Mouse (Mus musculus) midbrain, embryonic 13.5 days (tissue): ENCODE data around the gene Sec16b. TPM values are rescaled to one million over a fixed set of nuclear protein-coding genes. Genes with fewer than 3 reads are reported as not detected.
A peak's percentile ranks its signal among the peaks of the same experiment; 100 is the strongest.

Source experiments
- ATAC-seq: fragments of 200-750 bp; cut with Nextera tagmentation; 2 replicates; pipeline ENCODE4 v1.8.0; 2017; ENCODE audit warnings: mild to moderate bottlenecking, moderate TSS enrichment, moderate library complexity
- H3K27ac ChIP-seq: fragments of 300-500 bp; sonication (generic); 2 replicates; pipeline ENCODE4 v1.5.1; 2015; ENCODE audit warnings: inconsistent platforms, mild to moderate bottlenecking, moderate library complexity
- H3K27me3 ChIP-seq: fragments of 300-500 bp; sonication (generic); 2 replicates; pipeline ENCODE4 v1.6.1; 2015; ENCODE audit warnings: mild to moderate bottlenecking, inconsistent platforms
- H3K36me3 ChIP-seq: fragments of 300-500 bp; sonication (generic); 2 replicates; pipeline ENCODE4 v1.6.1; 2015; ENCODE audit warnings: mild to moderate bottlenecking, inconsistent platforms
- H3K4me1 ChIP-seq: fragments of 300-500 bp; sonication (generic); replicated peaks from 2 replicates; pipeline ENCODE4 v1.6.1; 2015; ENCODE audit warnings: inconsistent platforms
- H3K4me2 ChIP-seq: fragments of 300-500 bp; sonication (generic); replicated peaks from 2 replicates; pipeline ENCODE4 v1.6.1; 2015; ENCODE audit warnings: moderate library complexity, mild to moderate bottlenecking, inconsistent platforms
- H3K4me3 ChIP-seq: fragments of 300-500 bp; sonication (generic); replicated peaks from 2 replicates; pipeline ENCODE4 v1.5.1; 2015; ENCODE audit warnings: mild to moderate bottlenecking, inconsistent platforms
- H3K9ac ChIP-seq: fragments of 300-500 bp; sonication (generic); replicated peaks from 2 replicates; pipeline ENCODE4 v1.6.1; 2015; ENCODE audit warnings: mild to moderate bottlenecking, inconsistent platforms
- H3K9me3 ChIP-seq: fragments of 300-500 bp; sonication (generic); 2 replicates; pipeline ENCODE4 v1.6.1; 2016; ENCODE audit warnings: mild to moderate bottlenecking, inconsistent platforms
- WGBS: fragments of 180-500 bp; shearing (Covaris S2); methylation state at CpG from one replicate; pipeline ENCODE4 v1.1.7; 2015; 5-methylcytosine and 5-hydroxymethylcytosine counted together
- polyA plus RNA-seq: library from polyadenylated mRNA; unstranded; fragments of >200 nt; fragmentation: Nextera tagmentation; extraction: Ambion mirVana; gene quantifications from 2 replicates; pipeline ENCODE4 v1.2.1, GENCODE M21; 2015

Sec16b gene
- polyA plus RNA-seq, 1 experiment from 2014 or later = 0.26 TPM

DNA sequence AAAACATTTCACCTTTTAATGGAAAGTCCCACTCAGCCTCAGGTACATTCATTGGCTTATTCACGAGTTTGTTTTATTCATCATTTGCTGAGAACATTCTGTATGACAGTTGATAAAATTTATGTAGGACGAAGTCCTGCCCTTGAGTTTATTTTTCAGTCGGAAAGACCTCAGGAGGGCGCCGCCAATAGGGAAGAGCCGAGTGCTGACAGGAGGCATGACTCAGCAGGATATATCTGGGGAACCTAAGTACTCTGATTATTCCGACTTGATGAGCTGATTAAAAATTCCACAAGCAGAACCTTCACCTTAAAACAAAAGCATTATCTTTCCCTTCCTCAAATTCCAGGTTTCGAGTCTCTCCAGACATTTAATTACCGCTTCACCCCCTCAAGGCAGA is 26.4 kb upstream of the Sec16b start:
- no peaks in the 10 kb centered on the region for H3K27me3 ChIP-seq
- no peak overlapping the region for H3K4me3 ChIP-seq
- no peaks in the 10 kb centered on the region for H3K4me1 ChIP-seq
- ATAC-seq = no peak
- 32% methylated on average over 9 of the region's 9 CpGs for WGBS
- H3K27ac ChIP-seq = no peak overlapping the region
- no peak overlapping the region for H3K9ac ChIP-seq
- no peaks in the 10 kb centered on the region for H3K9me3 ChIP-seq
- no peaks in the 10 kb centered on the region for H3K36me3 ChIP-seq
- H3K4me2 ChIP-seq = no peak overlapping the region

DNA sequence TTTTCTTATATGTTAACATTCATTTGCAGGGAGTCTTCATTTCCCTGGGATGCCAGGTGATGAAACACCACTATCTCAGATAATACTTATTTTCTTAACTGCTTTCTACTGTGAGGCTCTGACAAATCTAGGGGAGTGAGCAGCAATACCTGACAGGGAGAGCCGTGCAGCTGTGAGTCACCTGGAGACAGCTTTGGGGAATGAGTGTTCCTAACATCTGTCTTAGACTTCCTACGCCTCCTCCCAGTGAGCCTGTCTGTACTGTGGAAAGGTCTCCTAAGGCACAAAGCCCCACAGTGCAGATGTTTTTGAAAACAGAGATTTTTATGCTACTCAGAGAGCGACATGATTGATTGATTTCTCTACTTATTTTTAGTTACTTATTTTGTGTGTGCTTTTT is 25.6 kb upstream of the Sec16b start:
- ATAC-seq = no peak
- 82% methylated on average over 3 of the region's 3 CpGs for WGBS
- H3K4me1 ChIP-seq = no peaks in the 10 kb centered on the region

DNA sequence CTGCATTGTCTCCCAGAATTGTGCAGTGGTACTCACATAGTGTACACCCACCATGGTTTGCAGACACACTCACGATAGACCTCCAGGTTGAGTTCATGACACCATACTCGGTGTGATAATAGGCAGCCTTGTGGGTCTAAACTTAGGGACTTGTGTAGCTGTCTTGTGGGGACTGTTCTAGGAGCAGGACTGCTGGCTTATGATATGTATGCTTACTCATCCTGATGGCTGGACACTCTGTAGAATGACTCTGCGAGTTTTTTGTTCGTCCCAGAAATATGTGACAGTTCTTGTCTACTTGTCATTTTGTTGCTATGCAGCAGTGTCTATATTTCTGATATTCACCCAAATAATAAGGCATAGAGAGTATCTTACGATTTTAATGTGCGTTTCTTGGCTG is 24.9 kb upstream of the Sec16b start:
- Histone ChIP-seq H3K4me2 (no peak overlapping the region), H3K4me1 (no peaks in the 10 kb centered on the region), H3K4me3 (no peak overlapping the region), H3K27ac (no peak overlapping the region), H3K27me3 (no peaks in the 10 kb centered on the region), H3K36me3 (no peaks in the 10 kb centered on the region), H3K9ac (no peak overlapping the region), H3K9me3 (no peaks in the 10 kb centered on the region)
- WGBS = 92% methylated on average over 6 of the region's 6 CpGs
- no peak for ATAC-seq

More for the DNA sequence above, 25.6 kb upstream of the Sec16b start:
- H3K9ac ChIP-seq = no peak overlapping the region
- no peak overlapping the region for H3K27ac ChIP-seq
- H3K36me3 ChIP-seq = no peaks in the 10 kb centered on the region
- no peaks in the 10 kb centered on the region for H3K9me3 ChIP-seq
- H3K27me3 ChIP-seq = no peaks in the 10 kb centered on the region
- H3K4me2 ChIP-seq = no peak overlapping the region
- H3K4me3 ChIP-seq = no peak overlapping the region

DNA sequence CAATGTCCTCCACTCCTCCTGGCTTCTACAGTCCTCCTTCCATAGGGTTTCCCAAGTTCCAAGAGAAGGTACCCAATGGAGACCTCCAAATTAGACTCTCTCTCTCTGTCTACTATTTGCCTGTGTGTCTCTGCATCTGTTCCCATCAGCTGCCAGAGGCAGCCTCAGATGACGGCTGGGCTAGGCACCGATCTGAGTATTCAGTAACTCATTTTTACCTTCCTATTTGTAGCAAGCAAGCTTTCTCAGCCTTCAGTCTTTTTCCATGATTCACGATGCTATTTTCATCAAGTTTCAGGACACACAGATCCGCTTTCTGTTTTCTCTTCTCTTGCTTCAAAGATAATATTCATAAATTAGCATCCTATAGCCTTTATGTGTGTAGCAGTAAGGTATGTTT is 22.4 kb upstream of the Sec16b start:
- WGBS = 93% methylated on average over 4 of the region's 4 CpGs
- H3K27me3 ChIP-seq = no peaks in the 10 kb centered on the region
- no peak for ATAC-seq

DNA sequence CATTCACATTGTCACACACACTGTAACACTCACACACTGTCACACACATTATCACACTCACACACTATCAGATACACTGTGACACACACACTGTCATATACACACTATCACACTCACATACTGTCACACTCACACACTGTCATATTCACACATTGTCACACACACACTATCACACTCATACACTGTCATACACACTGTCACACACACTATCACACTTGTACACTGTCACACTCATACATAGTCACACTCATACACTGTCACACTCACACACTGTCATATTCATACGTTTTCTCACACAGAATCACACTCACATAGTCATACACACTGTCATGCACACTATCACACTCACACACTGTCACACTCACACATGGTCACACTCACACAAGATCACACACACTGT is 5.9 kb upstream of the Sec16b start:
- Histone ChIP-seq H3K4me1 (0 out of 2 replicates have a peak, but pooled peaks cover 4% of the 10 kb centered on the region), H3K9me3 (no peaks in the 10 kb centered on the region), H3K9ac (no peak overlapping the region), H3K4me2 (no peak overlapping the region), H3K4me3 (no peak overlapping the region), H3K36me3 (no peaks in the 10 kb centered on the region), H3K27ac (no peak overlapping the region), H3K27me3 (no peaks in the 10 kb centered on the region)
- 92% methylated on average over 1 of the region's 1 CpGs for WGBS
- ATAC-seq = peak; percentile 29; the same call in 1 of the 2 replicates

More for the DNA sequence above, 22.4 kb upstream of the Sec16b start:
- no peak overlapping the region for H3K4me3 ChIP-seq
- H3K9ac ChIP-seq = no peak overlapping the region
- H3K36me3 ChIP-seq = no peaks in the 10 kb centered on the region
- no peak overlapping the region for H3K4me2 ChIP-seq
- H3K27ac ChIP-seq = no peak overlapping the region
- no peaks in the 10 kb centered on the region for H3K9me3 ChIP-seq
- no peaks in the 10 kb centered on the region for H3K4me1 ChIP-seq

DNA sequence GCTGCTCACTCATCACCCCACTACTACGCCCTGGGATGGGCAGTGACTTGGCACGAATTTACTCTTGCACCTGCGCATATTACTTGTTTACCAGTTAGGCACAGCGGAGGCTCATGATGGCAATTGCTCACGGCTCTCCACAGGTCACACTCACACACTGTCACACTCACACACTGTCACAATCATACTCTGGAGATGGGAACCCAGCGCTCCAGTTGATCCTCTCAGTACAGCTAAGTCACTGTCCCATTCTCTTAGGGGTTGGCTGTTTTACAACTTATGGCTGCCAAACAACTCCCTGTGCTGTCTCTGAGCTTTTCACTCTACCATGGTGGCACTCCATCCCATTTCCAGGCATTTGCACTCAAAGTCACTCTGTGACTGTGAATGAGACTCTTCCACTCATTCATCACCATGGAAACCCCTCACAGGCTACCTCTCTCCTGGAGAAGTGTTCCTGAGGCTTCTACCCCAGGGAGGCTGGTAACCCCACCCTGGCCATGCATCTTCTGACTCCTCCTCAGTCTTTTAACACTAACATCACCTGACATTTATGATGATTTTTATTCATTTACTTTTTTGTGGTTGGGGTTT is 5.1 kb upstream of the Sec16b start:
- Histone ChIP-seq H3K27me3 (no peaks in the 10 kb centered on the region), H3K4me3 (no peak overlapping the region), H3K36me3 (no peaks in the 10 kb centered on the region), H3K4me2 (no peak overlapping the region), H3K9me3 (no peaks in the 10 kb centered on the region), H3K4me1 (0 out of 2 replicates have a peak, but pooled peaks cover 4% of the 10 kb centered on the region), H3K27ac (no peak overlapping the region), H3K9ac (no peak overlapping the region)
- 89% methylated on average over 6 of the region's 6 CpGs for WGBS
- peak; percentile 34; the same call in 1 of the 2 replicates for ATAC-seq

DNA sequence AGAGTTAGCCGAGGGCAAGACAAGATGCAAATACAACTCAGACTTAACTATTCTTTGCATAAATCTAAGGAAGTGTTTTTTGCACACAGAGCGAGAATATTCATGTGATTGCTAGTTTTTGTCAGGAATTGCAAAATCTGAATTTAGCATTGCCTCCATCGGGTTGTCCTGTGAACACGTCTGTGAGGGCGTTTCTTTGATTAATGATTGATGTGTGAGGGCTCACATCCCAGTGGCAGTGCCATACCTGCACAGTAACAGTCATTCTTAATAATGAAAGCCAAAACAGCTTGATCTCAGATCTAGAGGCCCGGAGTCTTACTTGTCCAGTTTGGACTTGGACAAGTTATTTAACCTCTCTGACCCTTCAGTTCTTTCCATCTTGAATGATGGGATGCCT is 3.5 kb upstream of the Sec16b start:
- no peak overlapping the region for H3K4me2 ChIP-seq
- no peaks in the 10 kb centered on the region for H3K36me3 ChIP-seq
- no peaks in the 10 kb centered on the region for H3K27me3 ChIP-seq
- no peak for ATAC-seq
- H3K4me3 ChIP-seq = no peak overlapping the region
- H3K9ac ChIP-seq = no peak overlapping the region
- H3K27ac ChIP-seq = no peak overlapping the region
- 0 out of 2 replicates have a peak, but pooled peaks cover 8% of the 10 kb centered on the region for H3K4me1 ChIP-seq
- WGBS = 76% methylated on average over 6 of the region's 6 CpGs
- no peaks in the 10 kb centered on the region for H3K9me3 ChIP-seq

DNA sequence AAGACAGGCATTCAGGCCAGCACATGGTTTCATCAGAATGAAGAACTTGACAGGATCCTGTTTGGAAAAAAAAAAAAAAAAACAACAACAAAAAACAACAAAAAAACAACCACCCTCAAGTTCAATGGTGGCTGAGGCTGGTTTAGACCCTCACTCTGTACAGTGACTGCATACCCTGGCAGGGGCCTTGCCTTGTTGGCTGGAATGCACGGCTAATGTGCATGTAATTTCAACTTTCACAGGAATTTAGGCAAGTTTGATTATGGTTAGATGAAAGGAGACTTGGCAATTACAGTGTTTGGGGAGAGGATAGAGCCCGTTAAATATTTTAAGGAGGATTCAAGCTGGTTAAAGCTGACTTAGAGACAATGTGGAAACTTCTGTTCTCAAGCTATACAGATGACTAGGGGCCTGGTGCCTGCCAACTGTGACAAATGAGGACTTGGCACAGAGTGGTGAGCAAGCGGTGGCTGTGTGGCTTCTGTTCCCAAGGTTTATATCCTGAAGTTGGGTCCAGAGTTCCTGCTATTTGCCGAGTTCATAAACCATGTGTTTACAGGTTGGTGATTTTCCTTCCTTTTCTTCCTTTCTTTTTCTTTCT is 567 bp downstream of the Sec16b start:
- peaks cover 14% of the 10 kb centered on the region for H3K4me1 ChIP-seq
- no peaks in the 10 kb centered on the region for H3K9me3 ChIP-seq
- H3K36me3 ChIP-seq = no peaks in the 10 kb centered on the region
- WGBS = 55% methylated on average over 4 of the region's 4 CpGs
- H3K27me3 ChIP-seq = no peaks in the 10 kb centered on the region
- no peak overlapping the region for H3K4me3 ChIP-seq
- no peak overlapping the region for H3K4me2 ChIP-seq
- no peak for ATAC-seq
- no peak overlapping the region for H3K27ac ChIP-seq
- no peak overlapping the region for H3K9ac ChIP-seq

DNA sequence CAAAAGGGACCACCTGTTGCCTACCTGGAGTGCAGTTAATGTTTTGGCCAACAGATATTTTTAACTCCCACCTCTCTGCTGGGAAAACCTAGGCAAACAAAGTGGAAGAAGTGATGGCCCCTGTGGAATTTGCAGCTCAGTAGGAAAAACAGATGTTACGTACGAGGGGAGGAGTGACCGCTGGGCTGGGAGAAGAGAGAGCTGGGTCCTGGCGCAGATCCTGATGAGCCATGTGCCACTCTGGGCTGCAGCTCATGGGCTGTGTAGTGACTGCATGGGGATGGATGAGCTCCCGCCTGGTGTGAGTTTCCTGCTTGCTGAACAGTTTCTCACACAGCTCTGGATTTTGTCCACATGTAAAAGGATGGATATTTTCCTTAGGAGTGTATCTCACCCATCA is 1.3 kb downstream of the Sec16b start:
- 63% methylated on average over 5 of the region's 5 CpGs for WGBS
- H3K9ac ChIP-seq = no peak overlapping the region
- peaks cover 14% of the 10 kb centered on the region for H3K4me1 ChIP-seq
- no peak overlapping the region for H3K27ac ChIP-seq
- H3K4me3 ChIP-seq = no peak overlapping the region
- no peaks in the 10 kb centered on the region for H3K36me3 ChIP-seq
- H3K27me3 ChIP-seq = no peaks in the 10 kb centered on the region
- H3K9me3 ChIP-seq = no peaks in the 10 kb centered on the region
- no peak for ATAC-seq
- no peak overlapping the region for H3K4me2 ChIP-seq

DNA sequence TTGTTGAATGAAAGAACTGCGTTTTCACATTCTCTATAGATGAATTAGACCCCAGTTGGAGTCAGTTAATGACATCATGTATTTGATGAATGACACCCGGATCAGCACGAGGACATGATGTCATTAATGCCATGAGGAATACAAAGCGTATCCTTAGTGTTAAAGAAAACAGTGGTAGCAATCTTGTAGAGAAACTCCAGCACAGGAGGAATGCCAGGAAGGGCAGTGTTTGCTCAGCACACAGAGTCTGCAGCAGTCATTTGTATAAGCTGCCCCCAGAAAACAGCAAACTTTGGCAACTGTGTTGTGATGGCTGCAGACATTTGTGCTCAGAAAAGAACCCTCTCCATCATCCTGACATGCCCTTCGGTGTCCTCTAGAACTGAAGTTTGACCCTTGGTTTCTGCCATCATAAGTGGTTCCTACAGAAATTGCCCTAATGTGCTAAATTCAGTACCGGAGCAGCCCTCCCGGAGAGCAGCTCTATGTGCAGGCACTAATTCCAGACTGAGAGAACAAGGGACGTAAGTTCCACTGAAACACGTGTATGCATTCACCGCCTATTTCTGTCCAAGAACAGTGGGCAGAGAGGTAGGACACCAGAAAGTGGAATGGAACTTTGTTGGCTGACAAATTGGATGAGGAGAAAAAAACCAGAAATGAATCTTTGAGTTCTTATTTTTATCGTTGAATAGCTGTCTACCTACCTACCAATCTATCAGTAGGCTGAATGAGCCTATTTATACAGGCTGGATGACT is 6.3 kb downstream of the Sec16b start:
- Histone ChIP-seq H3K4me1 (peaks cover 9% of the 10 kb centered on the region), H3K9ac (no peak overlapping the region), H3K9me3 (no peaks in the 10 kb centered on the region), H3K27ac (no peak overlapping the region), H3K4me3 (no peak overlapping the region), H3K4me2 (no peak overlapping the region), H3K36me3 (no peaks in the 10 kb centered on the region), H3K27me3 (no peaks in the 10 kb centered on the region)
- no peak for ATAC-seq
- 83% methylated on average over 11 of the region's 11 CpGs for WGBS

DNA sequence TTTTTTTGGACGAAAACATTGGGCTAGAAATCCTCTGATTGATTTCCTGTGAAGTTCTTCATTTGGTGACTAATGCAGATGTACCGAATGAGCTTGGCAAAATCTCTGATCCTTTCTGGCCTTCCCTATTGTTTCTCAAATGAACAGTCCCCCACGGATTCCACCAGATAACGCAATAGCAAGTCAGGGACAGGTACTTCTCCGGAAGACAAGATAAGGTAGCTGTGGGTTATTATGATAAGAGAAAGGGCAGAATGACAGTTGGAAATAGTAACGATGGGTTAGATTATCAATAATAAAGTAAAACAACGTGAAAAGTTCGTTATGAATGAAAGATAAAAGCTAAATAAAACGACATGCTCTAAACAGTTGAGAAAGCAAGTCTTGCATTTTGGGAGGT is 7.0 kb downstream of the Sec16b start:
- no peak for ATAC-seq

DNA sequence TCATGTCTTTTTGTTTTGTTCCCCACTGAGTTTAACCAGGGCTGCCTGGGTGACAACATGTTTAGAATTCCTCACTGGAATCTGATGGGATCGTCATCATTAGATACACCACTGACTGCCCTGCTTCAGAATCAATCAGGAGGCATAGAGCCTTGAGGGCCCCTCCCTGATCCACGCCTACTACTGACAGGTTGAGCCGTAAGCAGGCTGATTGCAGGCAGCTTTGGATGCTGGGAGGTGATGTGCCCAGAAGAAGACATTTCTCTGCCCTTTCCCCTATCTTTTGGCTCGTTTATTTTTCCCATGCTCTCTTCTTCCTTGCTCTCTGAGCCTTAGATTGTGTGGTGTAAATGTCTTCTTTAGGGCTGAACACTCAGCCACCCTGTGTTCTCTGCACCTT is 7.8 kb downstream of the Sec16b start:
- ATAC-seq = no peak
- 69% methylated on average over 4 of the region's 4 CpGs for WGBS
- Histone ChIP-seq H3K9me3 (no peaks in the 10 kb centered on the region), H3K4me1 (peaks cover 9% of the 10 kb centered on the region), H3K27ac (no peak overlapping the region), H3K36me3 (no peaks in the 10 kb centered on the region), H3K27me3 (no peaks in the 10 kb centered on the region), H3K9ac (no peak overlapping the region), H3K4me3 (no peak overlapping the region), H3K4me2 (no peak overlapping the region)

More for the DNA sequence above, 7.0 kb downstream of the Sec16b start:
- H3K9me3 ChIP-seq = no peaks in the 10 kb centered on the region
- 84% methylated on average over 9 of the region's 9 CpGs for WGBS
- no peak overlapping the region for H3K4me3 ChIP-seq
- no peak overlapping the region for H3K9ac ChIP-seq
- no peak overlapping the region for H3K27ac ChIP-seq
- H3K4me2 ChIP-seq = no peak overlapping the region
- no peaks in the 10 kb centered on the region for H3K36me3 ChIP-seq
- peaks cover 9% of the 10 kb centered on the region for H3K4me1 ChIP-seq
- H3K27me3 ChIP-seq = no peaks in the 10 kb centered on the region
